Mouse (Mus musculus): ENCODE measurements around the gene Atp6v1c2. TPM values are rescaled to one million over a fixed set of nuclear protein-coding genes. Genes with fewer than 3 reads are reported as not detected.

Gene Atp6v1c2
- total RNA-seq, 2 experiments from 2014 or later: 3.1 to 3.4 TPM

DNA sequence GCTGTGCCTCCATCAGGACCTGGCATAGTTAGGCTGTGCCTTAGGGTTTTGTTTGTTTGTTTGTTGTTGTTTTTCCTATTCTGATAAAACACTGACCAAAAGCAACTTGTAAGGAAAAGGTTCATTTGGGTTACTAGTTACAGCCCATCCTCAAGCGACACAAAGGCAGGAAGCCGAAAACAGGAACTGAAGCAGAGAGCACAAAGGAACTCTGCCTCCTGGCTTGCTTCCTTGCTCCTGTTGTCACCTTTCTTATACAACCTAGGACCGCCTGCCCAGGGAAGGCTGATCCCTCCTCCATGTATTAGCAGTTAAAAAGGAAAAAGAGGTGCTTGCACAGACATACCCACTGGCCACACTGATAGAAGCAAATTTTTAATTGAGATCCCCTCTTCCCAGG, 65.3 kb downstream of the Atp6v1c2 start:
- no peak for DNase-seq (ENCODE audit: low spot score in 2 of 2)

DNA sequence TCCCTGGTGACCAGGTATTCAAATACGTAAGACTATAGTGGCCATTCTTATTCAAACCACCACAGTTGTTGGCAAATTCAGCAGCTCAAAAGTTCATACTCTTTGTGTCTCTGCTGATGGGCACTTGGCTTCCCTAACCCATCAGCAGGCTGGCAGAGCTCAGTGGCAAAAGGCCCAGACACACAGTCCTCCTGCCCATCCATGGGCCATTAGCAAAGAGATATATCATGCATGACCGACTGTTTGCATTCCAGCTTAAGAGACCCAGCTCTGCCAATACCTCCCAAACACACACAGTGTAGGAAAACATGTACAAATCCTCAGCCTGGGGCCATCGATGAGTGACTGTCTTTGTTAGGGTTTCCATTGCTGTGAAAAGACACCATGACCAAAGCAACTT, 68.2 kb downstream of the Atp6v1c2 start:
- DNase-seq (ENCODE audit: low spot score in 2 of 2): no peak

DNA sequence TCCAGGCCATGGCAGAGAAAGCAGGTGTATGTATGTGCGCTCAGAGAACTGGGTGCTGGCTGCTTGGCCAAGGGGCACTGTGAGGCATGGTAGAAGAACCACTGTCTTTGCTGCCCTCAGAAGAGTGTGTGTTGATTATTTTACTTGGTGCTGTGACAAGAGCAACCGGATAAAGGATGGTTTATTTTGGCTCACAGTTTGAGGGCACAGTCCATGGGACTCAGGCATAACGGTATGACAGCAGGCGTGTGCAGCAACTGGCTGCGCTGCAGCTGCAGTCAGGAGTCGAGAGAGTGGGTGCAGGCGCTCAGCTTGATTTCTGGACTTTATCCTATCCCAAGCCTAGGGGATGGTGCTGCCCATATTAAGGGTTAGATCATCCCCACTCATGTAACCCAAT, 70.7 kb downstream of the Atp6v1c2 start:
- no peak for DNase-seq (ENCODE audit: low spot score in 2 of 2)

DNA sequence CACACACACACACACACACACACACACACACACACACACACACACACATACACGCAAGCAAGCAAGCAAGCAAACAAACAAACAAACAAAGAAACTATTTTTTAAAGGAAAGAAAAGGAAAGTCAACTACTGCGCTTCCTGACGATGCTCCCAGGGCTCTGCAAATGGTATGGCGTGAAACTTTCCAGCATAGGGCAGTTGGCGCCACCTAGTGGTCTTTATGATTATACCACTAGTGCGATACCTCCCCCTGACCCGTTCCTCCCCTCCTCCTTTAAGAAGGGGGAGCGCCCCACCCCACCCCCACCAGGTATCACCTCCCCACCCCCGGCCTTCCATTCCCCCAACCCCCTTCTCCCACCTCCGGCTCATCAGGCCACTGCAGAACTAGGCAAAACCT, 72.3 kb downstream of the Atp6v1c2 start:
- peak in 1 of 2 experiments; percentile 65 for DNase-seq (ENCODE audit: low spot score in 2 of 2)

DNA sequence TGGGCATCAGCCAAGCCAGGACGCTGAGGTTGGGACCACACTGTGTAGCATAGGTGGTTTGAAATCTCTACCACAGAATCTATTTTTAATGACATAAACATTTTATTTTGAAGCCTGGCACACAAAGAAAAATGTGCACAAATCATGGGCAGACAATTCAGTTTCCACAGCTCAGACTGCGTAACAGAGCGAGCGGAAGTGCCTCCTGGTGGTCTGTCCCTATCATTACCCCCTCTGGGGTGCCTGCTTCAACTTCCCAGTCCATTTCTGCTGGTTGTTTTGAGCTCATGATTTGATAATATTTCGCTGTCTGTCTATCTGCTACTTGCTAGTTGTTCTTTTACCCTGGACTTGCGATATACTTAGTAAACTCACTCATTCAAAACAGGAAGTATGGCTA, 73.6 kb downstream of the Atp6v1c2 start:
- no peak for DNase-seq (ENCODE audit: low spot score in 2 of 2)

DNA sequence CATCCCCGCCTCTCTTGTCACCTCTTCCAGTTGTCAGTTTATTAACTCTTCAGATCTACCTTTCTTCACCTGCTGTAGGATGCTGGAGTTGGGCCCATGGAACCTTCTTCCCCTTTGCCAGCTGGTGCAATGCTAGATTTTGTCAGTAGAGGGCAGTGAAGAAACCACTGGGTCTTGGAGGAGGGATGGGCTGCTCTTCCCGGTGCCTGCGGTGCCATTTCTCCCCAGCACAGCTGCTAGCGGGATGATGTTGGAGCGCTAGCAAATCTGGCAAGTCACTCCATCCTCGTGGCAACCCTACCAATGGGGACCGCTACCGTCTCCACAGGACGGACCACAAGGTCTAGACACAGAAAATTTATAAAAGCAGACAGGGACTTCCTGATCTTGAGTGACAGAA, 76.1 kb downstream of the Atp6v1c2 start:
- peak; percentile 55 to 68 for DNase-seq (ENCODE audit: low spot score in 2 of 2)

DNA sequence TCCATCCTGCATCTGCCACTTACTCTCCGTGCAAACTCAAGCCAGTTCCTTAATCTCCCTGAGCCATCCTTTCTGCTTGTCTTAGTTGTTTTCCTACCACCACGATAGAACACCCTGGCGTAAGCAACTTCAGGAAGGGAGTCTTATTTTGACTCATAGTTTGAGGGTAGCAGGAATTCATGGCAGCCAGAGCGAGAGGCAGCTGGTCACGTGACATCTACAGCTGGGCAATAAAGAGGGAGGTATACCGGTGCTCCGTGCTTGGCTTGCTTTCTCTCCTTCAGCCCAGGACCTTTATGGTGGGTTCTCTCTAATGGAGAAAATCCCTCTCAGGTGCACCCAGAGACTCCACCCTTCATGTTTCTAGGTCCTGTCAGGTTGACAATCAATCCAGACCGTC, 78.2 kb downstream of the Atp6v1c2 start:
- DNase-seq (ENCODE audit: low spot score in 2 of 2): no peak

DNA sequence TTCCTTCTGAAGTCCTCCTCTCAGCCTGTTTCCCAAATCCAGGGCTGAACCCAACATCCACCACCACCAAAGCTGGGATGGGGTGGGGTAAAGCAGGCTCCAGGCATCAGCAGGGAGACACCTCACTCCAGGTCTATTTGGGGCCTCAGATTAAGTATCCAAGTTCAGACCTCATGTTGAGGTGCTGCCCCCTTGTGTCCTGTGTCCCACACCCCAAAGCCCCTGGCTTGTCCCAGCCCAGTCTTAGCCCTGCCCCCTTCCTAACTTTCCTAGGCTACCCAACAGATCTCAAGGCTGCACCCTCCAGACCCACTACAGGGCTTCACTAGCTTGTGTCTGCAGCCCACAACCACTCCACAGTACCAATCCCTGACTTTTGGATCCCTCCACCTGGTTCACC, 87.1 kb downstream of the Atp6v1c2 start:
- no peak for DNase-seq (ENCODE audit: low spot score in 2 of 2)

DNA sequence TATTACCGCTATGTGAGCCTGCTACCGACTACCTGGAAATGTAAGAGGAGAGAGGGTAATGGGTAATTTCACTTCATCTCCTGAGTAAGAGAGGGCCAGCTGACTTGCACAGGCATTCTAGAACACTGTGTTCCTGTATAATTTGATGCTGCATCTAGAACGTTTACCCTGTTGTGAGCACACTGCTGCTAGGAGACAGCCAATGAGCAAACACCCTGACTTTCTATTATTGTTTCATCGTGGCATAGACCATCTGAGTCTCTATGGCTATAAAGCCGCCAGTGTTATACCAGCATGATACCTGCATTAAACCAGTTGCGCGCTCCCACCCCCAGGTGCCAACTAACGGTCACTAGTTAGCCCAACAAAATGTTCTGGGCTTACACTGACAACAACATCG, 87.5 kb downstream of the Atp6v1c2 start:
- DNase-seq (ENCODE audit: low spot score in 2 of 2): peak in 1 of 2 experiments; percentile 48

DNA sequence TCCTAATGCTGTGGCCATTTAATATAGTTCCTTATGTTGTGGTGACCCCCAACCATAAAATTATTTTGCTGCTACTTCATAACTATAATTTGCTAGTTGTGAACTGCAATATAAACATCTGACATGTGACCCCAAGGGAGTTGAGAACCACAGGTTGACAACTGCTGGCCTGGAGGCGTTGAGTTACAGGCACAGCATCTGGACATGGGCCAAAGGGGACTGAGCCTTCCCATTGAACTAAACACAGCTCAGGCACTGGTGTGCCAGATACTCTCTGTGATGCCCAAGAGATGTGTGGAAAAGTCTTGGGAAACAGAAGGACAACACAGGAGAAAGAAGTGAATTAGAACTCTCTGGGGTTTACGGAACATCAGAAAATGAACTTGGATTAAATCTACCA, 88.1 kb downstream of the Atp6v1c2 start:
- no peak for DNase-seq (ENCODE audit: low spot score in 2 of 2)

DNA sequence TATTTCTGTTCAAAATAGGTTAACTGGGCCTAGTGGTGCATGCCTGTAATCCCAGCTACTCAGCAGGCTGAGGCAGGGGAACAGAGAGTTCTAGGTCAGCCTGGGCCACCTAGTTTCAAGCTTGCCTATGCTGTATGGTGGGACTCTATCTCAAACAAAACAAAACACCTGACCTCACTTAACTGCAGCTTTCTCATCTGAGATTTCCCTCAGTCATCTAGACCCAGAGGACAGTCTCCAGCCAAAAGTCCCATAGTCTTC, 89.8 kb downstream of the Atp6v1c2 start:
- DNase-seq (ENCODE audit: low spot score in 2 of 2): no peak

DNA sequence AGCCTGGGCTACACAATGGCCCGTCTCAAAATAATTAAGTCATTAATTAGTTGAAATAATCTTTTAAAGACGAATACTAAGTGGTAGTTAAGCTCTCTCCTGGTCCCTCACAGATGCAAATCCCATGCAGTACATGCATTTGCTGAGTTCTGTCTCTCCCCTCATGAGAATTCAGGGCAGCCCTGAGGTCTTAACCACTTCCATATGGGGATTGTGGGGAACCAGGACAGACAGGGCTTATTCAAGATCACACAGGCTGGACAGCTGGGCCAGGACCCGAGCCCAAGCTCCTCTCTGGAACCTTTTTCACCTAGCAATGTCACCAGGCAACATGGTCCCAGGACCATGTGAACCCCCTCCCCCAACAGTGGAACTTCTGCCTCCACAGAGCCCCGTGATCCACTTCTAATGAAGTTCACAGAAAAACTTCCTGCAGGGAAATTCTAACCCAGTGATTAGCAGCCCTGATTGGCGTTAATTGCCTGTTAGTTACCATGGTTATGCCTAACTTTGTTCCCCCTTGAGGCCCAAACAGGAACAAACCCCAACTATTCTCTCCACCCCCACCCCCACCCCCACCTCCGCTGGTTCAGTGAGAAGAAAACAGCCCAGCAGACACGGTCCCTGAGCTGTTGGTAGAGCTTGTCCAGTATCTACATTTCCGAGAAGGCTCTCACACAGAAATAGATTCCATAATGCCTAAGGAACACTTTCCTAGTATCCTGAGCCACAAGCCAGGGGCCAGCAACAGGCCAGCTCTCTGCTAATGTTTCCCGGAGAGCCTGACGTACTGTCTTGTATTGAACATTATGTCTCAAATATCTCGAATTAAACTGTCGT, 90.4 kb downstream of the Atp6v1c2 start:
- DNase-seq (ENCODE audit: low spot score in 2 of 2): no peak

DNA sequence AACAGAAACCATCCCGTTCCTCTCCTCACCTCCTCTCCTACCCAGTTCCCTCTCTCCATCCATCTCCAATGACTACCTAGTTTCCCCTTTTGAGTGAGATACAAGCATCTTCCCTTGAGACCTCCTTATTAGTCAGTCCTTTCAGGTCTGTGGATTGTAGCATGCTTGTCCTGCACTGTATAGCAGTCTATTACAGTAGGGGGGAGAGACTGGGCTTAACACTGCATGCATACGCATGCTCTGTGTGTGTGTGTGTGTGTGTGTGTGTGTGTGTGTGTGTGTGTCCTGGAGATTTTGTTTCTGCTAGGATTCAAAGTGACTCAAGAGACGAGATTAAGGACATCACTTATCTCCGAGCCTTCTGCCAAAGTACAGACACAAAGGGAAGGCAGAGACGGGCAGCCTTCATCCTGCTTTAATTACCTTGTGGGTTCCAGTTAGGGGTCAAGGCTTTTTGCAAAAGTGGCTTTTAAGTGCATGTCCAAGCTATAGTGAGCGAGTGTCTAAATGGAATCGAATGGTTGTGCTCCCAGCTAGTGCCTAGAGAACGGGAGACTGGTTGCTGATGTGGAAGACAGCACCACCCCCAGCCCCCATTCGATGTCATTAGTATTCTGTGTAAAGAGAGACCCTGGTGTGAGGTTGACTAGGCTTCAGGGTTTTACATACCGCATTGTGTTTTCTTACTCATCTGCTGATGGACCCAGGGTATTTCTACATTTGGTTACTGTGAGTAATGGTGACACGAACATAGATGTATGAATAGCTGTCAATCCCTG, 93.4 kb downstream of the Atp6v1c2 start:
- no peak for DNase-seq (ENCODE audit: low spot score in 2 of 2)

Small RNA genes lying within 50 kb of the gene (microRNA-seq; reads per million reads assigned to microRNA genes)
- 3.6 to 4.0 reads per million in 2 experiments for gene Mir3066

Other genes with a start within 250 kb of the Atp6v1c2 start
- gene Kcnf1, start 152.5 kb downstream of the Atp6v1c2 start, total RNA-seq (2021): 10 to 100 TPM; 23.6 to 27.9 TPM
- gene Pdia6, start 62.8 kb downstream of the Atp6v1c2 start, total RNA-seq (2021): 100 to 1,000 TPM; 119 to 148 TPM
- 10 to 100 TPM; 19.7 to 20.2 TPM for gene Nol10, start 19.1 kb upstream of the Atp6v1c2 start, total RNA-seq (2021)
- gene Odc1, start 215.4 kb upstream of the Atp6v1c2 start, total RNA-seq (2021): 10 to 100 TPM; 75.5 to 77.0 TPM